8 mouse cellular contexts compared by ENCODE assay signal in genomic region chr2:70567682-70568077, GRCm38 (mm10). TPM values are rescaled to one million over a fixed set of nuclear protein-coding genes. Genes with fewer than 3 reads are reported as not detected.
A peak's percentile ranks its signal among the peaks of the same experiment; 100 is the strongest.
DNase-seq lines count a peak whose midpoint lies in the region; ATAC-seq and TF ChIP-seq lines count a peak whose summit lies in the region.

No protein-coding gene starts in this region.

- H3K27ac ChIP-seq in heart, embryonic 16.5 days (ENCODE audit: low read length): no peak overlapping the region
- H3K27ac ChIP-seq in heart, adult 2 months: no peak overlapping the region
- no peak overlapping the region for H3K27ac ChIP-seq in cortical plate, adult 2 months (ENCODE audit: insufficient read depth, low read length)
- H3K27ac ChIP-seq in hindbrain, embryonic 16.5 days (ENCODE audit: low read depth, low read length): no peak overlapping the region; the same call in 1 of the 2 replicates
- peak overlapping the region; percentile 92 for H3K27ac ChIP-seq in midbrain, embryonic 16.5 days (ENCODE audit: low read length)

- no peak for DNase-seq in heart, adult 2 months
- DNase-seq in right cerebral cortex, postnatal 36 days (ENCODE audit: low spot score in 2 of 2): no peak
- DNase-seq in gastrocnemius, postnatal 25 days: no peak
- no peak for DNase-seq in frontal cortex, adult 2 months (ENCODE audit: extremely low spot score in 1 of 2, low spot score in 1 of 2)

- H3K4me1 ChIP-seq in heart, embryonic 16.5 days (ENCODE audit: control insufficient read depth, insufficient read depth, low read length): peaks cover 42% of the 10 kb centered on the region
- no peaks in the 10 kb centered on the region for H3K4me1 ChIP-seq in heart, adult 2 months (ENCODE audit: control insufficient read depth, insufficient read depth, low read length)
- H3K4me1 ChIP-seq in cortical plate, adult 2 months (ENCODE audit: control insufficient read depth, insufficient read depth, low read length): no peaks in the 10 kb centered on the region
- H3K4me1 ChIP-seq in hindbrain, embryonic 16.5 days (ENCODE audit: control insufficient read depth, insufficient read depth, low read depth, low read length): peaks cover 9% of the 10 kb centered on the region
- H3K4me1 ChIP-seq in midbrain, embryonic 16.5 days (ENCODE audit: control insufficient read depth, insufficient read depth, low read length): peaks cover 16% of the 10 kb centered on the region; the same call in 1 of the 2 replicates

- intact Hi-C loops in heart, adult 2 months (cut with DNase I): no loop called here

- peak overlapping the region; percentile 88 for H3K4me2 ChIP-seq in heart, embryonic 16.5 days (ENCODE audit: low read depth, low read length)
- H3K4me2 ChIP-seq in hindbrain, embryonic 16.5 days (ENCODE audit: low read length): peak overlapping the region; percentile 59
- H3K4me2 ChIP-seq in midbrain, embryonic 16.5 days (ENCODE audit: low read length): peak overlapping the region; percentile 58

- no peaks in the 10 kb centered on the region for H3K36me3 ChIP-seq in heart, embryonic 16.5 days (ENCODE audit: control insufficient read depth, insufficient read depth)
- H3K36me3 ChIP-seq in heart, adult 2 months (ENCODE audit: control insufficient read depth, insufficient read depth, low read length): no peaks in the 10 kb centered on the region
- no peaks in the 10 kb centered on the region for H3K36me3 ChIP-seq in hindbrain, embryonic 16.5 days (ENCODE audit: control insufficient read depth, insufficient read depth, low read length)
- no peaks in the 10 kb centered on the region for H3K36me3 ChIP-seq in midbrain, embryonic 16.5 days (ENCODE audit: control insufficient read depth, insufficient read depth, low read length)

- H3K27me3 ChIP-seq in heart, embryonic 16.5 days (ENCODE audit: control insufficient read depth, insufficient read depth, low read length): peaks cover 78% of the 10 kb centered on the region
- peaks cover 25% of the 10 kb centered on the region for H3K27me3 ChIP-seq in heart, adult 2 months (ENCODE audit: control insufficient read depth, insufficient read depth, low read length)
- H3K27me3 ChIP-seq in hindbrain, embryonic 16.5 days (replicated peaks; ENCODE audit: control insufficient read depth, insufficient read depth, low read length): peaks cover 15% of the 10 kb centered on the region
- H3K27me3 ChIP-seq in midbrain, embryonic 16.5 days (ENCODE audit: control insufficient read depth, insufficient read depth, low read depth, low read length): peaks cover 23% of the 10 kb centered on the region

- WGBS in heart, embryonic 16.5 days: 2% methylated on average over 12 of the region's 12 CpGs
- WGBS in heart, adult 2 months: 4% methylated on average over 12 of the region's 12 CpGs
- under 1% methylated on average over 12 of the region's 12 CpGs for WGBS in hindbrain, embryonic 16.5 days
- under 1% methylated on average over 12 of the region's 12 CpGs for WGBS in midbrain, embryonic 16.5 days

- no peak for TF ChIP-seq CTCF in heart, adult 2 months (IDR thresholded peaks at IDR 0.05)
- no peak for TF ChIP-seq CTCF in cortical plate, adult 2 months (IDR thresholded peaks at IDR 0.05; ENCODE audit: extremely low read depth, insufficient read depth, low read length)

- peak overlapping the region; percentile 55 for H3K4me3 ChIP-seq in heart, embryonic 16.5 days (ENCODE audit: low read length)
- H3K4me3 ChIP-seq in heart, adult 2 months: no peak overlapping the region
- H3K4me3 ChIP-seq in cortical plate, adult 2 months (ENCODE audit: insufficient read depth, low read length): peak overlapping the region; percentile 9
- H3K4me3 ChIP-seq in hindbrain, embryonic 16.5 days (ENCODE audit: low read length): peak overlapping the region; percentile 53
- H3K4me3 ChIP-seq in midbrain, embryonic 16.5 days (ENCODE audit: low read depth, low read length): peak overlapping the region; percentile 49

- TF ChIP-seq POLR2A in heart, adult 2 months (IDR thresholded peaks at IDR 0.05; ENCODE audit: insufficient read depth, low read depth, low read length): no peak
- no peak for TF ChIP-seq POLR2A in cortical plate, adult 2 months (IDR thresholded peaks at IDR 0.05; ENCODE audit: extremely low read depth, insufficient read depth, low read length)

- no peak overlapping the region for H3K9ac ChIP-seq in heart, embryonic 16.5 days (ENCODE audit: low read length)
- no peak overlapping the region for H3K9ac ChIP-seq in heart, adult 2 months (ENCODE audit: low read depth, low read length)
- H3K9ac ChIP-seq in hindbrain, embryonic 16.5 days (ENCODE audit: low read depth, low read length): peak overlapping the region; percentile 56; the same call in 1 of the 2 replicates
- peak overlapping the region; percentile 70 for H3K9ac ChIP-seq in midbrain, embryonic 16.5 days (ENCODE audit: low read depth, low read length)

- no peaks in the 10 kb centered on the region for H3K9me3 ChIP-seq in heart, embryonic 16.5 days (replicated peaks; ENCODE audit: control insufficient read depth, low read length)
- H3K9me3 ChIP-seq in hindbrain, embryonic 16.5 days (ENCODE audit: control insufficient read depth, low read length): no peaks in the 10 kb centered on the region
- H3K9me3 ChIP-seq in midbrain, embryonic 16.5 days (replicated peaks; ENCODE audit: control insufficient read depth, low read length, poor library complexity, severe bottlenecking): no peaks in the 10 kb centered on the region

- no peak for TF ChIP-seq EP300 in heart, adult 2 months (IDR thresholded peaks at IDR 0.05; ENCODE audit: insufficient read depth, low read depth, low read length)

- ATAC-seq in heart, embryonic 16.5 days (replicated peaks; ENCODE audit: extremely low read depth, insufficient read depth, low FRiP score): no peak
- no peak for ATAC-seq in hindbrain, embryonic 16.5 days
- ATAC-seq in midbrain, embryonic 16.5 days: peak; percentile 19; the same call in 1 of the 2 replicates

- H3K79me2 ChIP-seq in heart, adult 2 months (replicated peaks; ENCODE audit: control insufficient read depth, insufficient read depth, low read length): no peaks in the 10 kb centered on the region

RNA-seq across cellular contexts. Expression of gene Gad1, which starts 14.8 kb away (rescaled TPM):
- 0.25 and 0.41 TPM in 2 replicates for polyA plus RNA-seq in heart, embryonic 16.5 days (2015; fragmentation: Nextera tagmentation; extraction: Ambion mirVana)
- total RNA-seq in heart, adult 2 months (2021): under 1 TPM; 0.23 to 0.45 TPM
- 0.04 and 0.12 TPM in 2 replicates for polyA plus RNA-seq in heart, adult 2 months (2012; rRNA removed)
- polyA plus RNA-seq in cortical plate, adult 2 months (2012; rRNA removed): 310 and 343 TPM in 2 replicates
- polyA plus RNA-seq in hindbrain, embryonic 16.5 days (2015; fragmentation: Nextera tagmentation; extraction: Ambion mirVana): 125 and 131 TPM in 2 replicates
- 130 and 149 TPM in 2 replicates for polyA plus RNA-seq in midbrain, embryonic 16.5 days (2015; fragmentation: Nextera tagmentation; extraction: Ambion mirVana)
- under 1 TPM; 0.19 to 0.74 TPM for total RNA-seq in gastrocnemius, postnatal 25 days (2021)
- 891 and 1,276 TPM in 2 replicates for polyA plus RNA-seq in frontal cortex, adult 2 months (2012; rRNA removed)

RNA-seq across cellular contexts. Expression of gene Erich2, which starts 59.1 kb away (rescaled TPM):
- polyA plus RNA-seq in heart, embryonic 16.5 days (2015; fragmentation: Nextera tagmentation; extraction: Ambion mirVana): 0.97 and 2.1 TPM in 2 replicates
- not detected for total RNA-seq in heart, adult 2 months (2021)
- polyA plus RNA-seq in heart, adult 2 months (2012; rRNA removed): 1.0 TPM in 1 of 2 replicates, not detected in the other
- polyA plus RNA-seq in cortical plate, adult 2 months (2012; rRNA removed): 0.44 and 1.3 TPM in 2 replicates
- polyA plus RNA-seq in hindbrain, embryonic 16.5 days (2015; fragmentation: Nextera tagmentation; extraction: Ambion mirVana): 3.1 and 4.0 TPM in 2 replicates
- 2.9 TPM in 2 replicates for polyA plus RNA-seq in midbrain, embryonic 16.5 days (2015; fragmentation: Nextera tagmentation; extraction: Ambion mirVana)
- not detected for total RNA-seq in gastrocnemius, postnatal 25 days (2021)
- polyA plus RNA-seq in frontal cortex, adult 2 months (2012; rRNA removed): 0.94 and 1.0 TPM in 2 replicates

Comparison
In these comparisons a context has a peak if more than half of its experiments do, and no peak if none do; other contexts are left out.
1. H3K9ac ChIP-seq: peak in hindbrain, embryonic 16.5 days (single experiment) and midbrain, embryonic 16.5 days (single experiment); none in heart, embryonic 16.5 days (single experiment) and heart, adult 2 months (single experiment).
2. RNA of gene Gad1, which starts 14.8 kb away (polyA plus RNA-seq): 891 to 1,276 TPM in frontal cortex, adult 2 months, 310 to 343 TPM in cortical plate, adult 2 months, 130 to 149 TPM in midbrain, embryonic 16.5 days and 125 to 131 TPM in hindbrain, embryonic 16.5 days; 0.25 to 0.41 TPM in heart, embryonic 16.5 days and 0.04 to 0.12 TPM in heart, adult 2 months; every median in the first group is over 10 times any median in the second.
3. Peak in every context shown above with its lines, with median percentiles within 50 percentile points of each other: H3K4me2 ChIP-seq.